Comparison of ENCODE assay signal across 8 mouse cellular contexts in the genomic region with DNA sequence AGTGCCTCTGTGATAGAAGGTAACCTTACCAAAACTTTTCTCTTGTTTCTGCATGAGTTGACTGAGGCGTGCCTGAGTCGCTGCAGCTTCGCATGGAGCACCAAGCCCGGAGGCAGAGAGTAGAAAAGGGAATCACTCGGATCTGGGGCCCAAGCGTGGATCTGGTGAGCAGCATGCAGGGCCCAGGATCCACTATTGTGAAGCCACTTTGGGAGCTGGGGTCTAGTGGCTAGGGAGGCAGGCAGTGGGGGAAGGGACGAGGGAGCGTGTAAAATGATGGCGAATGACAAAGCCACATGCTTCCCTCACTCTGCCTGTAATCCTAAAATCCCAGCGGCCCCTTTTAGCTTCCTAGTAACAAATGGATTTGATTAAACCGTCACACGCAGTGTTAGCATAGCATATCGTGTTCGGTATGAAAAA.
A peak's percentile ranks its signal among the peaks of the same experiment; 100 is the strongest.
DNase-seq lines count a peak whose midpoint lies in the region; ATAC-seq and TF ChIP-seq lines count a peak whose summit lies in the region.

No protein-coding gene starts in this region.

- peak; percentile 14 to 21 for DNase-seq in cerebellum, postnatal 14 days
- no peak for DNase-seq in cerebellum, adult 11-12 months
- no peak for DNase-seq in lung, postnatal 0 days (ENCODE audit: low spot score)
- no peak for DNase-seq in lung, postnatal 10 days
- DNase-seq in stomach, postnatal 0 days (ENCODE audit: low spot score) = no peak
- DNase-seq in lung, postnatal 36 days = no peak
- no peak for DNase-seq in adrenal gland, postnatal 14 days

- H3K9ac ChIP-seq in lung, postnatal 0 days (replicated peaks; ENCODE audit: low read depth) = no peak overlapping the region
- no peak overlapping the region for H3K9ac ChIP-seq in limb, embryonic 15.5 days
- no peak overlapping the region for H3K9ac ChIP-seq in stomach, postnatal 0 days (ENCODE audit: low read length)

- H3K4me3 ChIP-seq in lung, postnatal 0 days (ENCODE audit: low read depth, low read length) = no peak overlapping the region
- peak overlapping the region; percentile 35 for H3K4me3 ChIP-seq in limb, embryonic 15.5 days
- H3K4me3 ChIP-seq in stomach, postnatal 0 days (ENCODE audit: low read depth, low read length) = peak overlapping the region; percentile 20; the same call in 1 of the 2 replicates

- H3K9me3 ChIP-seq in lung, postnatal 0 days (ENCODE audit: low read length) = no peaks in the 10 kb centered on the region
- no peaks in the 10 kb centered on the region for H3K9me3 ChIP-seq in limb, embryonic 15.5 days
- H3K9me3 ChIP-seq in stomach, postnatal 0 days (ENCODE audit: control insufficient read depth, low read length) = no peaks in the 10 kb centered on the region

- H3K36me3 ChIP-seq in lung, postnatal 0 days (ENCODE audit: insufficient read depth, low read length) = no peaks in the 10 kb centered on the region
- H3K36me3 ChIP-seq in limb, embryonic 15.5 days = no peaks in the 10 kb centered on the region
- no peaks in the 10 kb centered on the region for H3K36me3 ChIP-seq in stomach, postnatal 0 days (ENCODE audit: control insufficient read depth, insufficient read depth, low read length)

- H3K27ac ChIP-seq in lung, postnatal 0 days (ENCODE audit: low read length) = no peak overlapping the region
- no peak overlapping the region for H3K27ac ChIP-seq in limb, embryonic 15.5 days
- no peak overlapping the region for H3K27ac ChIP-seq in stomach, postnatal 0 days (replicated peaks)

- TF ChIP-seq EP300 in lung, postnatal 0 days (IDR thresholded peaks at IDR 0.05) = no peak
- no peak for TF ChIP-seq EP300 in stomach, postnatal 0 days (optimal IDR thresholded peaks at IDR 0.05)

- TF ChIP-seq CTCF in lung, postnatal 0 days (IDR thresholded peaks at IDR 0.05) = no peak
- no peak for TF ChIP-seq CTCF in stomach, postnatal 0 days (IDR thresholded peaks at IDR 0.05; ENCODE audit: low read depth)

- peak overlapping the region; percentile 14; the same call in 1 of the 2 replicates for H3K4me2 ChIP-seq in lung, postnatal 0 days (replicated peaks; ENCODE audit: low read depth, low read length)
- H3K4me2 ChIP-seq in limb, embryonic 15.5 days = peak overlapping the region; percentile 56
- peak overlapping the region; percentile 61 for H3K4me2 ChIP-seq in stomach, postnatal 0 days (replicated peaks; ENCODE audit: low read depth)

- no peaks in the 10 kb centered on the region for H3K27me3 ChIP-seq in lung, postnatal 0 days (replicated peaks; ENCODE audit: insufficient read depth, low read length)
- peaks cover 36% of the 10 kb centered on the region for H3K27me3 ChIP-seq in limb, embryonic 15.5 days
- no peaks in the 10 kb centered on the region for H3K27me3 ChIP-seq in stomach, postnatal 0 days (ENCODE audit: control insufficient read depth, insufficient read depth, low read length)

- WGBS in lung, postnatal 0 days = 6% methylated on average over 14 of the region's 14 CpGs
- 3% methylated on average over 14 of the region's 14 CpGs for WGBS in limb, embryonic 15.5 days
- 7% methylated on average over 14 of the region's 14 CpGs for WGBS in stomach, postnatal 0 days

- H3K4me1 ChIP-seq in lung, postnatal 0 days (ENCODE audit: insufficient read depth, low read depth, low read length) = 0 out of 2 replicates have a peak, but pooled peaks cover 2% of the 10 kb centered on the region
- H3K4me1 ChIP-seq in limb, embryonic 15.5 days = peaks cover 15% of the 10 kb centered on the region; the same call in 1 of the 2 replicates
- H3K4me1 ChIP-seq in stomach, postnatal 0 days (replicated peaks; ENCODE audit: control insufficient read depth, insufficient read depth) = peaks cover 6% of the 10 kb centered on the region

- ATAC-seq in lung, postnatal 0 days = no peak
- no peak; the same call in 1 of the 2 replicates for ATAC-seq in limb, embryonic 15.5 days (ENCODE audit: insufficient number of reproducible peaks, low FRiP score, low TSS enrichment, low read depth)
- ATAC-seq in stomach, postnatal 0 days (ENCODE audit: low FRiP score, low TSS enrichment) = no peak

Comparison
In these comparisons a context has a peak if more than half of its experiments do, and no peak if none do; other contexts are left out.
1. DNase-seq: peak in cerebellum, postnatal 14 days (2 of 2); none in cerebellum, adult 11-12 months (single experiment), lung, postnatal 0 days (single experiment), lung, postnatal 10 days (single experiment), stomach, postnatal 0 days (single experiment), lung, postnatal 36 days (single experiment) and adrenal gland, postnatal 14 days (single experiment).
2. Peak in every context shown above with its lines, with median percentiles within 50 percentile points of each other: H3K4me2 ChIP-seq.